Mouse (Mus musculus) heart, adult 2 months (tissue): ENCODE results near the gene Sh3kbp1.

Experiments
- CTCF ChIP-seq: fragments of 200-600 bp; IDR thresholded peaks from 2 replicates; pipeline ENCODE4 v1.8.1; 2022; ENCODE audit warnings: antibody characterized with exemption, mild to moderate bottlenecking, moderate library complexity
- EP300 ChIP-seq: fragments of 200-500 bp; IDR thresholded peaks from 2 replicates; pipeline ENCODE4 v1.6.1; 2011; ENCODE audit warnings: low read depth, low read length, control low read depth; ENCODE audit not compliant: insufficient read depth
- POLR2A ChIP-seq: fragments of 200-500 bp; IDR thresholded peaks from 2 replicates; pipeline ENCODE4 v1.6.1; 2011; ENCODE audit warnings: mild to moderate bottlenecking, low read depth, low read length, control low read depth; ENCODE audit not compliant: insufficient read depth

- TF ChIP-seq POLR2A (no peak), EP300 (no peak), CTCF (no peak)
Observed at GRCm38 (mm10) chrX:159708076-159708830, 81.2 kb downstream of the Sh3kbp1 start.
